Mouse (Mus musculus): ENCODE measurements around the gene Olfr506.

DNA sequence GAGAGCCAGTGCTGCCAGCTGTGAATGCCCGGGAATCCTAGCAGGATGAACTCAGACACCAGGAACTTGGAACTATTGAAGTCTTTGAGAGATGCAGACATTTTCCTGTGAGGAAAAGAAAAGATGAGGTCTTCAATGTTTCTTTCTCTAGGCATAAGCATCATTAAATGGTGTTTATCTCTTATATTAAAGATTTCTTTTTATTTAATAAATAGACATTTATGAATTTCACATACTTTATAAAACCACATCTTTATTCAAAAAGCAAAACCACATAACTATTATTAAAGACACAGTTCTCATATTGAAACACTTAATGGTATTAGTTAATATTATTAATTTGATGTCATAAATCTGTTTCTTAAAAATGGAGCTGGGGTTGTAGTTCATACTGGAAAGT lies 44.9 kb upstream of the Olfr506 start, which contains the start of gene Olfr504:
- TF ChIP-seq POLR2A (IDR thresholded peaks at IDR 0.05; ENCODE audit: borderline replicate concordance, control insufficient read depth, low read depth, low read length): no peak
- TF ChIP-seq CTCF (IDR thresholded peaks at IDR 0.05; ENCODE audit: control insufficient read depth, insufficient read depth, low read length): no peak
